ENCODE assay signal across 15 mouse cellular contexts in the genomic region with DNA sequence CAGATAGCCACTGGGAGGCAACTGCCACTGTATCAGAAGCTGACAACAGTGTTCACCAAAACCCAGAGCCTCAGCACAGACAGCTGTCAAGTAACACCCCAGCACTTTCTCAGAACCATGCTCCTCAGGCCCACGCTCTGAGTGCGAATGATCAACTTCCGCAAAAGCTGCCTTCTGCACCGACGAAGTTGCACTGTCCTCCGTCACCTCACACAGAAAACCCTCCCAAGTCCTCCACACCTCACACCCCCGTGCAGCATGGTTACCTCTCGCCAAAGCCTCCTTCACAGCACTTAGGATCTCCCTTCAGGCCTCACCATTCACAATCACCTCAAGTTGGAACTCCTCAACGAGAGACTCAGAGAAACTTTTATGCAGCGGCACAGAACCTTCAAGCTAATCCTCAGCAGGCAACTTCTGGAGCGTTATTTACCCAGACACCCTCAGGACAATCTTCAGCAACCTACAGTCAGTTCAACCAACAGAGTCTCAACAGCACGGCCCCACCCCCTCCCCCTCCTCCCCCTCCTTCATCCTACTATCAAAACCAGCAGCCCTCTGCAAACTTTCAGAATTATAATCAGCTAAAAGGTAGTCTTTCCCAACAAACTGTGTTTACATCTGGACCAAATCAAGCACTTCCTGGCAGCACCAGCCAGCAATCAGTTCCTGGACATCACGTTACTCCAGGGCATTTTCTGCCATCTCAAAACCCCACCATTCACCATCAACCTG.
DNase-seq lines count a peak whose midpoint lies in the region; ATAC-seq and TF ChIP-seq lines count a peak whose summit lies in the region.
"Had no signal": no experiment of that assay in that cellular context is flagged by ENCODE, and none has a peak within 500 bp of the region (broad histone marks: within the 10 kb centered on the region; RNA-seq: fewer than 3 reads in every experiment).

No protein-coding gene starts in this region.

- H3K27ac ChIP-seq in testis, adult 2 months (ENCODE audit: control insufficient read depth, insufficient read depth, low read depth, low read length) = no peak overlapping the region
- H3K27ac ChIP-seq: lung, embryonic 15.5 days; stomach, embryonic 15.5 days had no signal

- ATAC-seq in frontal cortex, adult (ENCODE audit: low TSS enrichment) = peak; percentile 53
- ATAC-seq in cerebellum, adult (ENCODE audit: insufficient number of reproducible peaks, low FRiP score, low TSS enrichment) = no peak

- 0 out of 2 replicates have a peak, but pooled peaks have one; percentile 17 for TF ChIP-seq POLR2A in testis, adult 2 months (IDR thresholded peaks at IDR 0.05; ENCODE audit: control insufficient read depth, low read depth, low read length)

- no peak overlapping the region for H3K4me3 ChIP-seq in testis, adult 2 months (ENCODE audit: control insufficient read depth, low read depth, low read length)
- H3K4me3 ChIP-seq: erythroblast, embryonic 14.5 days; lung, embryonic 15.5 days; stomach, embryonic 15.5 days had no signal

- H3K36me3 ChIP-seq in testis, adult 2 months (ENCODE audit: control insufficient read depth, insufficient read depth, low read length) = peaks cover 5% of the 10 kb centered on the region

- peaks cover 2% of the 10 kb centered on the region; the same call in 1 of the 2 replicates for H3K4me1 ChIP-seq in testis, adult 2 months (ENCODE audit: control insufficient read depth, insufficient read depth, low read length)
- H3K4me1 ChIP-seq: lung, embryonic 15.5 days; stomach, embryonic 15.5 days had no signal

- H3K27me3 ChIP-seq in testis, adult 2 months (ENCODE audit: control insufficient read depth, insufficient read depth, low read length) = no peaks in the 10 kb centered on the region
- H3K27me3 ChIP-seq: lung, embryonic 15.5 days; stomach, embryonic 15.5 days had no signal

- TF ChIP-seq CTCF in testis, adult 2 months (IDR thresholded peaks at IDR 0.05; ENCODE audit: control insufficient read depth, insufficient read depth, insufficient replicate concordance, low read depth, low read length) = no peak

- DNase-seq in frontal cortex, postnatal 14 days (ENCODE audit: low spot score in 2 of 2) = no peak
- DNase-seq in layer of hippocampus, adult 18-20 months (ENCODE audit: low spot score in 2 of 2) = peak; percentile 35 to 46
- DNase-seq in layer of hippocampus, adult 11-12 months (ENCODE audit: low spot score) = no peak
- no peak for DNase-seq in testis, postnatal 14 days (ENCODE audit: low spot score)
- peak; percentile 68 for DNase-seq in telencephalon, adult 2 months (ENCODE audit: low read depth, low spot score)
- DNase-seq: B cell, adult 2 months; cerebellum, adult 9-10 months; gastrocnemius, postnatal 10 days; kidney, postnatal 14 days had no signal

Comparison
In these comparisons a context has a peak if more than half of its experiments do, and no peak if none do; other contexts are left out.
1. DNase-seq: peak in layer of hippocampus, adult 18-20 months (2 of 2) and telencephalon, adult 2 months (single experiment); none in frontal cortex, postnatal 14 days (0 of 2), layer of hippocampus, adult 11-12 months (single experiment) and testis, postnatal 14 days (single experiment).